10 mouse cellular contexts compared by ENCODE assay signal in genomic region chr9:34993467-34994211, GRCm38 (mm10).
DNase-seq lines count a peak whose midpoint lies in the region; ATAC-seq and TF ChIP-seq lines count a peak whose summit lies in the region.
"Had no signal": no experiment of that assay in that cellular context is flagged by ENCODE, and none has a peak within 500 bp of the region (broad histone marks: within the 10 kb centered on the region; RNA-seq: fewer than 3 reads in every experiment).

No protein-coding gene starts in this region.

- H3K4me2 ChIP-seq in kidney, postnatal 0 days (ENCODE audit: low read length): no peak overlapping the region
- H3K4me2 ChIP-seq in lung, embryonic 15.5 days: no peak overlapping the region
- H3K4me2 ChIP-seq in stomach, postnatal 0 days (replicated peaks; ENCODE audit: low read depth): no peak overlapping the region
- H3K4me2 ChIP-seq: neural tube, embryonic 13.5 days had no signal

- TF ChIP-seq EP300 in stomach, postnatal 0 days (optimal IDR thresholded peaks at IDR 0.05): no peak

- no peak for TF ChIP-seq CTCF in cerebellum, adult 2 months (IDR thresholded peaks at IDR 0.05; ENCODE audit: borderline replicate concordance, insufficient read depth, low read depth, low read length)
- no peak for TF ChIP-seq CTCF in kidney, postnatal 0 days (IDR thresholded peaks at IDR 0.05; ENCODE audit: low read depth)
- TF ChIP-seq CTCF in stomach, postnatal 0 days (IDR thresholded peaks at IDR 0.05; ENCODE audit: low read depth): no peak

- no peak overlapping the region for H3K4me3 ChIP-seq in heart, embryonic 10.5 days
- no peak overlapping the region for H3K4me3 ChIP-seq in cerebellum, adult 2 months (replicated peaks; ENCODE audit: insufficient read depth, low read depth, low read length)
- H3K4me3 ChIP-seq in kidney, postnatal 0 days (replicated peaks; ENCODE audit: low read depth, low read length): no peak overlapping the region
- H3K4me3 ChIP-seq in lung, embryonic 15.5 days: no peak overlapping the region
- no peak overlapping the region for H3K4me3 ChIP-seq in stomach, postnatal 0 days (ENCODE audit: low read depth, low read length)
- H3K4me3 ChIP-seq: neural tube, embryonic 13.5 days had no signal

- peak; percentile 89 to 91 for DNase-seq in heart, adult 18-20 months
- no peak for DNase-seq in heart, embryonic 10.5 days (ENCODE audit: low spot score)
- DNase-seq in cerebellum, adult 2 months: peak; percentile 89 to 94
- DNase-seq in gastrocnemius, postnatal 25 days: peak; percentile 77
- no peak for DNase-seq in kidney, postnatal 0 days (ENCODE audit: low spot score)
- peak; percentile 64 for DNase-seq in stomach, postnatal 0 days (ENCODE audit: low spot score)
- no peak for DNase-seq in thymus, postnatal 25 days

- no peak for TF ChIP-seq POLR2A in cerebellum, adult 2 months (IDR thresholded peaks at IDR 0.05; ENCODE audit: borderline replicate concordance, insufficient read depth, low read length)

- no peaks in the 10 kb centered on the region for H3K9me3 ChIP-seq in heart, embryonic 10.5 days
- H3K9me3 ChIP-seq in kidney, postnatal 0 days (replicated peaks; ENCODE audit: low read length): no peaks in the 10 kb centered on the region
- H3K9me3 ChIP-seq in lung, embryonic 15.5 days: no peaks in the 10 kb centered on the region
- no peaks in the 10 kb centered on the region for H3K9me3 ChIP-seq in stomach, postnatal 0 days (ENCODE audit: control insufficient read depth, low read length)
- H3K9me3 ChIP-seq: neural tube, embryonic 13.5 days had no signal

- 0 out of 2 replicates have a peak, but pooled peaks cover 5% of the 10 kb centered on the region for H3K27me3 ChIP-seq in heart, embryonic 10.5 days (ENCODE audit: insufficient read depth, poor library complexity, severe bottlenecking)
- no peaks in the 10 kb centered on the region for H3K27me3 ChIP-seq in cerebellum, adult 2 months (ENCODE audit: control insufficient read depth, insufficient read depth, low read length)
- no peaks in the 10 kb centered on the region for H3K27me3 ChIP-seq in kidney, postnatal 0 days (ENCODE audit: insufficient read depth, low read length)
- no peaks in the 10 kb centered on the region for H3K27me3 ChIP-seq in lung, embryonic 15.5 days
- H3K27me3 ChIP-seq in stomach, postnatal 0 days (ENCODE audit: control insufficient read depth, insufficient read depth, low read length): no peaks in the 10 kb centered on the region
- H3K27me3 ChIP-seq: CH12.LX; neural tube, embryonic 13.5 days had no signal

- no peak overlapping the region for H3K9ac ChIP-seq in kidney, postnatal 0 days (ENCODE audit: low read depth, low read length)
- H3K9ac ChIP-seq in lung, embryonic 15.5 days: no peak overlapping the region
- no peak overlapping the region for H3K9ac ChIP-seq in stomach, postnatal 0 days (ENCODE audit: low read length)
- H3K9ac ChIP-seq: neural tube, embryonic 13.5 days had no signal

- H3K27ac ChIP-seq in heart, embryonic 10.5 days: no peak overlapping the region
- peak overlapping the region; percentile 60 for H3K27ac ChIP-seq in cerebellum, adult 2 months (ENCODE audit: insufficient read depth, low read length)
- H3K27ac ChIP-seq in kidney, postnatal 0 days: 0 out of 2 replicates have a peak overlapping the region, but pooled peaks have one; percentile 8
- peak overlapping the region; percentile 47 for H3K27ac ChIP-seq in lung, embryonic 15.5 days
- H3K27ac ChIP-seq in stomach, postnatal 0 days (replicated peaks): peak overlapping the region; percentile 18; the same call in 1 of the 2 replicates
- H3K27ac ChIP-seq: neural tube, embryonic 13.5 days had no signal

- no peaks in the 10 kb centered on the region for H3K36me3 ChIP-seq in heart, embryonic 10.5 days
- no peaks in the 10 kb centered on the region for H3K36me3 ChIP-seq in kidney, postnatal 0 days (ENCODE audit: insufficient read depth, low read length)
- H3K36me3 ChIP-seq in lung, embryonic 15.5 days: no peaks in the 10 kb centered on the region
- no peaks in the 10 kb centered on the region for H3K36me3 ChIP-seq in stomach, postnatal 0 days (ENCODE audit: control insufficient read depth, insufficient read depth, low read length)
- H3K36me3 ChIP-seq: neural tube, embryonic 13.5 days had no signal

- WGBS in heart, embryonic 10.5 days: 67% methylated on average over 4 of the region's 4 CpGs
- WGBS in cerebellum, adult 2 months: 16% methylated on average over 4 of the region's 4 CpGs
- WGBS in kidney, postnatal 0 days: 58% methylated on average over 4 of the region's 4 CpGs
- 49% methylated on average over 4 of the region's 4 CpGs for WGBS in lung, embryonic 15.5 days
- 59% methylated on average over 4 of the region's 4 CpGs for WGBS in stomach, postnatal 0 days

- no peak for ATAC-seq in kidney, postnatal 0 days (replicated peaks; ENCODE audit: low FRiP score, low read depth)
- peak; percentile 66 for ATAC-seq in lung, embryonic 15.5 days (ENCODE audit: borderline replicate concordance, extremely low read depth, low FRiP score, low TSS enrichment)
- ATAC-seq in stomach, postnatal 0 days (ENCODE audit: low FRiP score, low TSS enrichment): peak; percentile 62

- peaks cover 16% of the 10 kb centered on the region for H3K4me1 ChIP-seq in heart, embryonic 10.5 days
- peaks cover 25% of the 10 kb centered on the region for H3K4me1 ChIP-seq in cerebellum, adult 2 months (ENCODE audit: control insufficient read depth, insufficient read depth, low read length)
- peaks cover 14% of the 10 kb centered on the region; the same call in 1 of the 2 replicates for H3K4me1 ChIP-seq in kidney, postnatal 0 days (replicated peaks; ENCODE audit: insufficient read depth, low read length)
- H3K4me1 ChIP-seq in lung, embryonic 15.5 days: peaks cover 26% of the 10 kb centered on the region
- H3K4me1 ChIP-seq in stomach, postnatal 0 days (replicated peaks; ENCODE audit: control insufficient read depth, insufficient read depth): peaks cover 3% of the 10 kb centered on the region; the same call in 1 of the 2 replicates

Comparison
In these comparisons a context has a peak if more than half of its experiments do, and no peak if none do; other contexts are left out.
1. DNase-seq: peak in heart, adult 18-20 months (2 of 2), cerebellum, adult 2 months (2 of 2), gastrocnemius, postnatal 25 days (single experiment) and stomach, postnatal 0 days (single experiment); none in heart, embryonic 10.5 days (single experiment), kidney, postnatal 0 days (single experiment) and thymus, postnatal 25 days (single experiment).